Mouse (Mus musculus) stomach, postnatal 0 days (tissue): ENCODE results near the gene U2af1.

Experiments
- CTCF ChIP-seq: IDR thresholded peaks from 2 replicates; pipeline ENCODE4 v1.5.1; 2016; ENCODE audit warnings: antibody characterized with exemption, low read depth, mild to moderate bottlenecking, moderate library complexity
- EP300 ChIP-seq: optimal IDR thresholded peaks from 2 replicates; pipeline ENCODE3; 2016; ENCODE audit warnings: antibody characterized with exemption

- TF ChIP-seq CTCF (no peak), EP300 (no peak)
Observed at GRCm38 (mm10) chr17:31705271-31706020, 46.8 kb upstream of the U2af1 start.
